Mouse (Mus musculus) ES-E14 (cell line): ENCODE results near the gene Wdfy2. TPM values are rescaled to one million over a fixed set of nuclear protein-coding genes. Genes with fewer than 3 reads are reported as not detected.
A peak's percentile ranks its signal among the peaks of the same experiment; 100 is the strongest.

Experiments used
- DNase-seq: peaks from one replicate; pipeline ENCODE4 v3.0.0-alpha.2; 2013; ENCODE audit warnings: low read depth, low spot score
- H3K27ac ChIP-seq: 2 replicates; pipeline ENCODE4 v1.5.1; 2012; ENCODE audit warnings: low read depth, mild to moderate bottlenecking, low read length, moderate library complexity, mixed read lengths; ENCODE audit not compliant: poor library complexity, insufficient read depth, severe bottlenecking
- H3K36me3 ChIP-seq: 2 replicates; pipeline ENCODE4 v1.6.1; 2012; ENCODE audit warnings: mild to moderate bottlenecking, low read length, moderate library complexity, mixed read lengths; ENCODE audit not compliant: control insufficient read depth, poor library complexity, insufficient read depth, severe bottlenecking
- H3K4me1 ChIP-seq, 2 experiments: fragments of 150-350 bp in 1 of 2; sonication (generic) in 1 of 2; 2 replicates each; pipeline ENCODE4 v1.6.1; 2012; ENCODE audit warnings: low read length in 2 of 2, mild to moderate bottlenecking in 1 of 2, mixed read lengths in 1 of 2; ENCODE audit not compliant: control insufficient read depth in 2 of 2, insufficient read depth in 2 of 2, poor library complexity in 1 of 2
- H3K4me3 ChIP-seq, 2 experiments: fragments of 150-350 bp in 1 of 2; sonication (generic) in 1 of 2; 2 replicates each; pipeline ENCODE4 v1.5.1; 2012; ENCODE audit warnings: low read length in 2 of 2, low read depth in 1 of 2, mild to moderate bottlenecking in 1 of 2, mixed read lengths in 1 of 2; ENCODE audit not compliant: insufficient read depth in 1 of 2, poor library complexity in 1 of 2, severe bottlenecking in 1 of 2
- H3K9ac ChIP-seq: 2 replicates; pipeline ENCODE4 v1.6.1; 2012; ENCODE audit warnings: low read depth, mild to moderate bottlenecking, low read length, mixed read lengths; ENCODE audit not compliant: poor library complexity, insufficient read depth, severe bottlenecking
- H3K9me3 ChIP-seq: fragments of 150-350 bp; sonication (generic); 2 replicates; pipeline ENCODE4 v1.6.1; 2012; ENCODE audit warnings: low read depth, mild to moderate bottlenecking, low read length; ENCODE audit not compliant: control insufficient read depth, insufficient read depth
- CHD2 ChIP-seq: IDR thresholded peaks from 2 replicates; pipeline ENCODE4 v1.6.1; 2014; ENCODE audit warnings: mild to moderate bottlenecking, low read depth, low read length, inconsistent platforms
- HCFC1 ChIP-seq: IDR thresholded peaks from 2 replicates; pipeline ENCODE4 v1.6.1; 2012; ENCODE audit warnings: low read length, inconsistent platforms, borderline replicate concordance; ENCODE audit not compliant: insufficient read depth
- MAFK ChIP-seq: IDR thresholded peaks from 2 replicates; pipeline ENCODE4 v1.6.1; 2014; ENCODE audit warnings: mild to moderate bottlenecking, low read depth, low read length, inconsistent platforms; ENCODE audit not compliant: insufficient read depth
- ZC3H11A ChIP-seq: IDR thresholded peaks from 2 replicates; pipeline ENCODE4 v1.6.1; 2012; ENCODE audit warnings: low read depth, mild to moderate bottlenecking, inconsistent platforms, low read length, borderline replicate concordance
- ZNF384 ChIP-seq: IDR thresholded peaks from 2 replicates; pipeline ENCODE4 v1.6.1; 2012; ENCODE audit warnings: low read depth, low read length, inconsistent platforms
- in situ Hi-C, 2 experiments: fragments of 600-800 bp; cut with MboI; formaldehyde crosslinking; loops; one replicate each; pipeline ENCODE4 v1.15.1; 2025; ENCODE audit warnings: low sequenced_read_pairs in 2 of 2, inconsistent platforms in 1 of 2; ENCODE audit not compliant: unreplicated experiment in 2 of 2
- total RNA-seq: library from RNA; depleted of rRNA; stranded (reverse); fragments of 300-350 nt; gene quantifications from 2 replicates; pipeline ENCODE4 v1.2.3, GENCODE M21; 2012

Gene Wdfy2
- total RNA-seq, 1 experiment = 7.0 TPM

DNA sequence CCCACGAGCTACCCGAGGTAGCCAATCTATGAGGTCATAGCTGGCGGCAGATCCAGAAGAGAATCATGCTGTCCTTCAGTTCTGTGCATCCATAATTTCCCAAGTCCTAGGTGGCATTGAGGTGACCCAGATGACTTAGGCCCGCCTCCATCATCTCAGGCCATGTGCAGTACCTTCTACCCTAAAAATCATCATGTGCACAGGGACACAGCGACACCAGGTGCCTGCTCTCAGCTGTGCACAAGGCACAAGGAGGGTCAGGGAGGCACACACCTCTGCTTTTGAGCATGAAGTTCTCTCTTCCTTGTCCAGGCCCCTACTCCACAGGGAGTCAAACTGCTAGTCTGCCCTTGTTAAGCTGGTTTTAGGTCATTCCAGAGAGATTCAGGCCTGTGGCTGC lies 127.9 kb downstream of the Wdfy2 start:
- no peak for TF ChIP-seq ZNF384
- no peak for TF ChIP-seq MAFK
- TF ChIP-seq CHD2 = no peak
- no peak for TF ChIP-seq HCFC1
- no peak for TF ChIP-seq ZC3H11A
- Histone ChIP-seq H3K9ac (no peak overlapping the region), H3K36me3 (no peaks in the 10 kb centered on the region), H3K9me3 (no peaks in the 10 kb centered on the region), H3K27ac (no peak overlapping the region), H3K4me1 (peaks cover 0 to 10% of the 10 kb centered on the region in 2 experiments; a peak in 2 of 4 replicates), H3K4me3 (no peak overlapping the region; a peak in 1 of 4 replicates)
- in situ Hi-C loops = no loop called here
- no peak for DNase-seq

DNA sequence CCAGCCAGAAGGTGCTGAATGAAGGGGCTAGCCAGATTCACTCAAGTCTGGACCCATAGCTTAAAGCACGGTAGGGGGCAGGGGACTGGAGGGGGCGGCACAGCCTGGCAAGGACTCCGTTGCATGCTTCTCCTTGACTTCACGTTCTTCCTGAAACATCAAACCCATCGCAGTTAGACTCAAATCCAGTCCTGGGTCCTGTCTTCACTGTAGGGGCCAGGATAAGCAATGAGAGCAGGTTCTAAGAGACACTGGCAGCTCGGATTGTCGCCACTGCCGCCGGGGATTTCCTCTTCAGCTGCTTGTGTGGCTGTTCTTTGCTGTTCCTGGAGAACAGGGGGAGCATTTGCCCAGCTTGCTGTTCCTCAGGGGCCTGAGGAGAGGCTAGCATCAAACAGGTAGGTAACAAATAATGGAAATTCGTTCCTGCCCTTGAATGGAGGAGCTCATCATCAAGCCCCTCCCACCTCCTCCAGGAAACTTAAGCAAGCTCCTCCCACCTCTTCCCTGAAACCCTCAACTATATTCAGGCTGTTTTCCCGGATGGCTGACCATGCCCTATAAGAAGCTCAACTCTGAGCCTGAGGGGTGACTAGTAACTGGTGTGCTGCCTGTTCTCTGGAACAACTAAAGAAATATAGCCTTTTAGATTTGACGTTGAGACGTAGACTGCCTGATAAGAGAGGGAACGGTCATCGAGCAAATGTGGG lies 128.5 kb downstream of the Wdfy2 start:
- Histone ChIP-seq H3K9ac (no peak overlapping the region; the same call in 1 of the 2 replicates), H3K4me1 (peaks cover 0 to 10% of the 10 kb centered on the region in 2 experiments; a peak in 2 of 4 replicates), H3K27ac (no peak overlapping the region), H3K4me3 (peak overlapping the region in 1 of 2 experiments; percentile 15; a peak in 1 of 4 replicates), H3K36me3 (no peaks in the 10 kb centered on the region), H3K9me3 (no peaks in the 10 kb centered on the region)
- TF ChIP-seq HCFC1 = no peak
- no peak for TF ChIP-seq MAFK
- TF ChIP-seq ZNF384 = no peak
- TF ChIP-seq ZC3H11A = no peak
- no peak for TF ChIP-seq CHD2
- in situ Hi-C loops = no loop called here
- peak; percentile 31 for DNase-seq

DNA sequence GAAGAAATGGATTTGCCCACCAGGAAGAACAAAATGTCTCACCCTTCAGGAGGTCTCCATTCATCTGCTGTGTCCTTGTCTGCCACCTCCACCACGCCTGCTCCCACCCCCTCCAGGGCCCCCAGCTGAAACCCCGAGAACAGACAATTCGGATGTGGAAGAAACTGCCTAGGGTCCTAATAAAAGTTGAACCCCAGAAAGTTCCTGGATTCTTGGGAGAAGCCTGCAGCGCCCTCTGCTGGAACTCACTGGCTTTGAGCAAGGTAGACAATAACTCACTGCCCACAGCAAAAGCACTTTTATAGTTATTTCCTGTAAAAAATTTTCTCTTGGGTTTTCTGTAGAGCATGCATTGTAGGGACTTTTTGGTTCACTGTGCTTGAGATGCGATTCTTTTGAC lies 137.6 kb downstream of the Wdfy2 start:
- no peak overlapping the region for H3K27ac ChIP-seq
- TF ChIP-seq ZC3H11A (peak; percentile 65; the same call in 1 of the 2 replicates), MAFK (0 out of 2 replicates have a peak, but pooled peaks have one; percentile 35), HCFC1 (no peak), ZNF384 (no peak), CHD2 (no peak)

GRCm38 (mm10) chr14:62979815-62980214 lies 142.3 kb downstream of the Wdfy2 start:
- no peak for DNase-seq
- H3K4me1 ChIP-seq = no peaks in the 10 kb centered on the region
- H3K9me3 ChIP-seq = no peaks in the 10 kb centered on the region
- H3K36me3 ChIP-seq = no peaks in the 10 kb centered on the region
- no peak overlapping the region for H3K4me3 ChIP-seq
- no peak overlapping the region for H3K27ac ChIP-seq
- no peak overlapping the region for H3K9ac ChIP-seq
- TF ChIP-seq HCFC1 (no peak), ZC3H11A (no peak), MAFK (no peak), ZNF384 (no peak)
- in situ Hi-C loops = no loop called here

More for the DNA sequence above, 137.6 kb downstream of the Wdfy2 start:
- Histone ChIP-seq H3K4me1 (no peaks in the 10 kb centered on the region), H3K36me3 (no peaks in the 10 kb centered on the region), H3K9me3 (no peaks in the 10 kb centered on the region), H3K9ac (no peak overlapping the region), H3K4me3 (no peak overlapping the region)
- in situ Hi-C loops = no loop called here
- peak; percentile 33 for DNase-seq
